8 mouse cellular contexts compared by ENCODE assay signal in the genomic region with DNA sequence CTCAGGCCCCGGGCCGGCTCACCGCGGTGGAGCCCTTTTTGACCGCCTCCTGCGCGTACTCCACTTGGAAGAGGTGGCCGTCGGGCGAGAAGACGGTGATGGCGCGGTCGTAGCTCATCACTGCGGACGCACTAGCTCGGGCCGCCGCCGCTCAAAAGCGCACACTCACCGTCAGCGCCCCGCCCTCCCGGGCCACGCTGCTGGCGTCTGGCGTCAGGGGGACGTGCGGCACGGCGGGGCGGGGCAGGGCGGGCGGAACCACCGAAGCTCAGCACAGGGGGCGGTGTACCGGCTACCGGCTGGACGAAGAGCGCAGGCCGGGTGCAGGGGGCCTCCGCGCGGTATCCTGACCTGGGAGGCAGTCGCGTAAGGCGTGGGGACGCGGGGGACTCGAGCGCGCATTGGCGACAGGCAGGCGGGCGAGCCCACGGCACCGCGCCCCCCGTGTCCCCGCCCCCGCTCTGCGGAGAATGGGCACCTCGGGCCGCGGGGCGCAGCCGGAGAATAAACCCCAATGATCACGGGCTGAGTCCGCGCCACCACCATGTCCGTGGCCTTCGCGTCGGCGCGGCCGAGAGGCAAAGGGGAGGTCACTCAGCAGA. TPM values are rescaled to one million over a fixed set of nuclear protein-coding genes. Genes with fewer than 3 reads are reported as not detected.
DNase-seq lines count a peak whose midpoint lies in the region; ATAC-seq and TF ChIP-seq lines count a peak whose summit lies in the region.

A gene (minus strand): TSS at position 178 of the 602 bp plus-strand sequence.
A gene (plus strand): TSS at position 254 of the 602 bp plus-strand sequence.

- peak within 1 kb of the TSS; percentile 95 for H3K27ac ChIP-seq in hindbrain, postnatal 0 days

- TF ChIP-seq CTCF in hindbrain, postnatal 0 days (IDR thresholded peaks at IDR 0.05; ENCODE audit: low read depth) = peak; percentile 0; the same call in 1 of the 2 replicates

- no peaks in the 10 kb centered on the region for H3K9me3 ChIP-seq in hindbrain, postnatal 0 days (ENCODE audit: low read length)
- 0 out of 2 replicates have a peak, but pooled peaks cover 3% of the 10 kb centered on the region for H3K9me3 ChIP-seq in megakaryocyte, embryonic 14.5 days

- no peaks in the 10 kb centered on the region for H3K27me3 ChIP-seq in hindbrain, postnatal 0 days (ENCODE audit: insufficient read depth, low read length)
- peaks cover 11% of the 10 kb centered on the region for H3K27me3 ChIP-seq in megakaryocyte, embryonic 14.5 days (replicated peaks)

- H3K9ac ChIP-seq in hindbrain, postnatal 0 days (replicated peaks; ENCODE audit: low read length) = peak within 1 kb of the TSS; percentile 78

- peak within 1 kb of the TSS; percentile 70 for H3K4me2 ChIP-seq in hindbrain, postnatal 0 days (ENCODE audit: low read depth, low read length)

- peak; percentile 79 for ATAC-seq in activated CD4-positive, CD25-positive, alpha-beta regulatory T cell, adult 4 months
- ATAC-seq in common myeloid progenitor, adult 5-6 weeks (replicated peaks; ENCODE audit: low read depth, poor library complexity, severe bottlenecking) = peak; percentile 67
- ATAC-seq in hindbrain, postnatal 0 days = peak; percentile 95

- 2% methylated on average over 78 of the region's 78 CpGs for WGBS in hindbrain, postnatal 0 days

- H3K4me1 ChIP-seq in hindbrain, postnatal 0 days (ENCODE audit: insufficient read depth, low read length) = peaks cover 20% of the 10 kb centered on the region
- H3K4me1 ChIP-seq in megakaryocyte, embryonic 14.5 days = peaks cover 58% of the 10 kb centered on the region

- peak; percentile 80 to 86 for DNase-seq in gastrocnemius, adult 8-10 months (ENCODE audit: low spot score in 2 of 2)
- peak; percentile 97 for DNase-seq in hindbrain, postnatal 0 days (ENCODE audit: low spot score)
- peak; percentile 81 to 89 for DNase-seq in left cerebral cortex, adult 8-10 months (ENCODE audit: low spot score in 2 of 2)
- peak; percentile 87 to 88 for DNase-seq in right cerebral cortex, adult 2 months (ENCODE audit: low spot score in 2 of 2)
- DNase-seq in urinary bladder, postnatal 14 days (ENCODE audit: low spot score) = peak; percentile 90

- H3K4me3 ChIP-seq in hindbrain, postnatal 0 days (ENCODE audit: low read length) = peak within 1 kb of the TSS; percentile 100
- peak within 1 kb of the TSS; percentile 100 for H3K4me3 ChIP-seq in megakaryocyte, embryonic 14.5 days (replicated peaks)

- H3K36me3 ChIP-seq in hindbrain, postnatal 0 days (ENCODE audit: insufficient read depth, low read length) = peaks cover 13% of the 10 kb centered on the region; the same call in 1 of the 2 replicates
- peaks cover 39% of the 10 kb centered on the region for H3K36me3 ChIP-seq in megakaryocyte, embryonic 14.5 days (replicated peaks; ENCODE audit: low read length)

RNA-seq across cellular contexts. Expression of the first gene that starts in this region (rescaled TPM):
- polyA plus RNA-seq in activated CD4-positive, CD25-positive, alpha-beta regulatory T cell, adult 4 months (2017; shearing (Covaris generic)) = 100 to 1,000 TPM; 466 to 511 TPM
- total RNA-seq in common myeloid progenitor, adult 5-6 weeks (2017) = 380 and 416 TPM in 2 replicates
- 100 to 1,000 TPM; 137 to 165 (median 152) TPM for total RNA-seq in gastrocnemius, adult 8-10 months (2022)
- 196 and 230 TPM in 2 replicates for total RNA-seq in hindbrain, postnatal 0 days (2014; rRNA removed)
- polyA plus RNA-seq in hindbrain, postnatal 0 days (2015; fragmentation: Nextera tagmentation; extraction: Ambion mirVana) = 585 TPM in 2 replicates
- total RNA-seq in left cerebral cortex, adult 8-10 months (2022) = 100 to 1,000 TPM; 169 to 186 (median 174) TPM
- 52.5 and 97.9 TPM in 2 replicates for polyA plus RNA-seq in megakaryocyte, embryonic 14.5 days (2012; ENCODE audit: insufficient read depth, low replicate concordance)

RNA-seq across cellular contexts. Expression of the second gene that starts in this region (rescaled TPM):
- under 1 TPM; 0.87 to 0.99 TPM for polyA plus RNA-seq in activated CD4-positive, CD25-positive, alpha-beta regulatory T cell, adult 4 months (2017; shearing (Covaris generic))
- 1.2 and 3.2 TPM in 2 replicates for total RNA-seq in common myeloid progenitor, adult 5-6 weeks (2017)
- 1 to 10 TPM; 1.8 to 2.5 (median 2.1) TPM for total RNA-seq in gastrocnemius, adult 8-10 months (2022)
- 80.7 and 100 TPM in 2 replicates for total RNA-seq in hindbrain, postnatal 0 days (2014; rRNA removed)
- polyA plus RNA-seq in hindbrain, postnatal 0 days (2015; fragmentation: Nextera tagmentation; extraction: Ambion mirVana) = 34.2 and 37.2 TPM in 2 replicates
- 10 to 100 TPM; 37.1 to 40.6 (median 38.9) TPM for total RNA-seq in left cerebral cortex, adult 8-10 months (2022)
- 0.54 and 0.75 TPM in 2 replicates for polyA plus RNA-seq in megakaryocyte, embryonic 14.5 days (2012; ENCODE audit: insufficient read depth, low replicate concordance)

Comparison
In these comparisons a context has a peak if more than half of its experiments do, and no peak if none do; other contexts are left out.
1. Peak in every context shown above with its lines: DNase-seq, ATAC-seq, H3K4me3 ChIP-seq and H3K27ac ChIP-seq.
2. RNA of the second gene that starts in this region (polyA plus RNA-seq): 34.2 to 37.2 TPM in hindbrain, postnatal 0 days; 0.87 to 0.99 TPM in activated CD4-positive, CD25-positive, alpha-beta regulatory T cell, adult 4 months and 0.54 to 0.75 TPM in megakaryocyte, embryonic 14.5 days; every median in the first group is over 10 times any median in the second.